Mouse (Mus musculus) erythroblast, embryonic 14.5 days (primary cell): ENCODE results near the gene Arhgap18.

Source experiments
- GATA1 ChIP-seq: IDR thresholded peaks from 2 replicates; pipeline ENCODE4 v1.6.1; 2012; ENCODE audit warnings: low read length, inconsistent platforms, mixed read lengths
- TAL1 ChIP-seq: IDR thresholded peaks from 3 replicates; pipeline ENCODE4 v1.6.1; 2012; ENCODE audit warnings: low read length, inconsistent platforms, mixed read lengths

DNA sequence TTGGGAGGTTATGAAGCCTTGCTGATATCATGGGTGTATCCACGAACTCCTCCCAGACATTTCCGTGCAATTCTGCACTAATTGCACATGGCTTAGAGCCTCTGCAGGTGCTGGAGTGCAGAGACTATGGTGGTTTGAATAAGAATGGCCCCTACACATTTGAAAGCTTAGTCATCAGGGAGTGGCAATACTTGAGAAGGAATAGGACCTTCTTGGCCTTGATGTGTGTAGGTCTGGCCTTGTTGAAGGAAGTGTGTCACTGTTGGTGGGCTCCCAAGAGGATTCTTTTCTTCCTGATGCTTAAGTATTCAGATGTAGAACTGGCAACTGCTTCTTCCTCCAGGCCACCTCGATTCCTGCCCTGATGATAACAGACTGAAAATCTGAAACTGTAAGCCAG is 205.3 kb downstream of the Arhgap18 start:
- no peak for TF ChIP-seq GATA1
- no peak for TF ChIP-seq TAL1
